Mouse (Mus musculus) heart, embryonic 14.5 days (tissue): ENCODE measurements around the gene Pdf. TPM values are rescaled to one million over a fixed set of nuclear protein-coding genes. Genes with fewer than 3 reads are reported as not detected.
A peak's percentile ranks its signal among the peaks of the same experiment; 100 is the strongest.

Experiments used
- ATAC-seq: fragments of 200-750 bp; cut with Nextera tagmentation; 2 replicates; pipeline ENCODE4 v1.8.0; 2017; ENCODE audit warnings: low read depth, moderate TSS enrichment; ENCODE audit not compliant: insufficient number of reproducible peaks, insufficient read depth, low FRiP score
- H3K27ac ChIP-seq, 2 experiments: fragments of 200-500 bp in 1 of 2; fragments of 300-500 bp in 1 of 2; sonication (generic) in 1 of 2; replicated peaks in 1 of 2; 2 replicates each; pipeline ENCODE4 v1.5.1; 2012 to 2014; ENCODE audit warnings: low read depth in 2 of 2, low read length in 2 of 2, control low read depth in 1 of 2, mild to moderate bottlenecking in 1 of 2, mixed read lengths in 1 of 2; ENCODE audit not compliant: control insufficient read depth in 1 of 2, insufficient read depth in 1 of 2
- H3K27me3 ChIP-seq: fragments of 300-500 bp; sonication (generic); 2 replicates; pipeline ENCODE4 v1.6.1; 2014; ENCODE audit warnings: mild to moderate bottlenecking, low read length, control low read depth; ENCODE audit not compliant: control insufficient read depth, insufficient read depth
- H3K36me3 ChIP-seq: fragments of 300-500 bp; sonication (generic); 2 replicates; pipeline ENCODE4 v1.6.1; 2014; ENCODE audit warnings: mild to moderate bottlenecking, control low read depth, low read length, mixed read lengths; ENCODE audit not compliant: control insufficient read depth, insufficient read depth
- H3K4me1 ChIP-seq, 2 experiments: fragments of 200-500 bp in 1 of 2; fragments of 300-500 bp in 1 of 2; sonication (generic) in 1 of 2; 2 replicates each; pipeline ENCODE4 v1.6.1; 2012 to 2014; ENCODE audit warnings: low read length in 2 of 2, control low read depth in 1 of 2, mixed read lengths in 1 of 2; ENCODE audit not compliant: control insufficient read depth in 2 of 2, insufficient read depth in 2 of 2
- H3K4me2 ChIP-seq: fragments of 300-500 bp; sonication (generic); 2 replicates; pipeline ENCODE4 v1.6.1; 2014; ENCODE audit warnings: mild to moderate bottlenecking, low read length
- H3K4me3 ChIP-seq, 2 experiments: fragments of 200-500 bp in 1 of 2; fragments of 300-500 bp in 1 of 2; sonication (generic) in 1 of 2; 2 replicates each; pipeline ENCODE4 v1.5.1; 2012 to 2014; ENCODE audit warnings: low read length in 2 of 2, mild to moderate bottlenecking in 2 of 2, control low read depth in 1 of 2, low read depth in 1 of 2, moderate library complexity in 1 of 2; ENCODE audit not compliant: control insufficient read depth in 1 of 2, insufficient read depth in 1 of 2
- H3K9ac ChIP-seq: fragments of 300-500 bp; sonication (generic); 2 replicates; pipeline ENCODE4 v1.6.1; 2014; ENCODE audit warnings: mild to moderate bottlenecking, low read length
- H3K9me3 ChIP-seq: fragments of 300-500 bp; sonication (generic); 2 replicates; pipeline ENCODE4 v1.6.1; 2016; ENCODE audit warnings: low read length, control low read depth; ENCODE audit not compliant: control insufficient read depth
- WGBS: fragments of 180-500 bp; shearing (Covaris S2); extraction: QIAGEN DNeasy Blood & Tissue Kit; methylation state at CpG from one replicate; pipeline ENCODE4 v1.1.7; 2014; 5-methylcytosine and 5-hydroxymethylcytosine counted together
- polyA plus RNA-seq: library from polyadenylated mRNA; unstranded; fragments of >200 nt; fragmentation: Nextera tagmentation; extraction: Ambion mirVana; gene quantifications from 2 replicates; pipeline ENCODE4 v1.2.1, GENCODE M21; 2014

The Pdf gene
- polyA plus RNA-seq, 1 experiment from 2014 or later, result 47.4 TPM

DNA sequence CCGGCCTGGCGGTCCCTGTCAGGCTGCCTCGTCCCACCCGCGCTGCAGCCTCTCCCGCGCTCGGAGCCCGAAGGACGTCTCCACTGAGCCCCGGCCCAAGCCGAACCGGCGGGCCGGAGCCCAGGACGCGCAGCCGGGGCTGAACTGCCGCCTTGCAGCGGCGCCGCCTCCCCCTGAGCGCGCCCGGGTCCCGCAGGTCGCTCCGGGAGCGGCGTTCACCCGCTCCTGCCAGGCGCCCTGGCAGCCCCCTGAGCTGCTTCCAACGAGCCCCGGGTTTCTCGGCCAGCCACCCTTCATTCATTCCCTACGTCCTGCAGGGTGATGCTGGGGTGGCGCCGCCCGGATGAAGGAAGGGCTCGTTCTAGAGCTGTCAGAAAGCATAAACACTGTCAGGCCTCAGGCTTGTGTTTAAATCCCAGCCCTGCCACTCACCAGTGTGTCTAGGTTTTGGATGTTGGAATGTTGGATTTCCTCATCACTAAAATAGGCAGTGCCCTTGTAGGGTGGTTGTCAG, 16.8 kb downstream of the Pdf start:
- no peaks in the 10 kb centered on the region for H3K27me3 ChIP-seq
- peak overlapping the region; percentile 96 for H3K9ac ChIP-seq
- peaks cover 4 to 17% of the 10 kb centered on the region in 2 experiments for H3K4me1 ChIP-seq
- peak overlapping the region; percentile 83 for H3K27ac ChIP-seq
- no peak for ATAC-seq
- peaks cover 9% of the 10 kb centered on the region; the same call in 1 of the 2 replicates for H3K36me3 ChIP-seq
- H3K4me2 ChIP-seq, result peak overlapping the region; percentile 88
- H3K9me3 ChIP-seq, result no peaks in the 10 kb centered on the region
- H3K4me3 ChIP-seq, result peak overlapping the region; percentile 93 to 99
- WGBS, result 0% methylated on average over 36 of the region's 40 CpGs

DNA sequence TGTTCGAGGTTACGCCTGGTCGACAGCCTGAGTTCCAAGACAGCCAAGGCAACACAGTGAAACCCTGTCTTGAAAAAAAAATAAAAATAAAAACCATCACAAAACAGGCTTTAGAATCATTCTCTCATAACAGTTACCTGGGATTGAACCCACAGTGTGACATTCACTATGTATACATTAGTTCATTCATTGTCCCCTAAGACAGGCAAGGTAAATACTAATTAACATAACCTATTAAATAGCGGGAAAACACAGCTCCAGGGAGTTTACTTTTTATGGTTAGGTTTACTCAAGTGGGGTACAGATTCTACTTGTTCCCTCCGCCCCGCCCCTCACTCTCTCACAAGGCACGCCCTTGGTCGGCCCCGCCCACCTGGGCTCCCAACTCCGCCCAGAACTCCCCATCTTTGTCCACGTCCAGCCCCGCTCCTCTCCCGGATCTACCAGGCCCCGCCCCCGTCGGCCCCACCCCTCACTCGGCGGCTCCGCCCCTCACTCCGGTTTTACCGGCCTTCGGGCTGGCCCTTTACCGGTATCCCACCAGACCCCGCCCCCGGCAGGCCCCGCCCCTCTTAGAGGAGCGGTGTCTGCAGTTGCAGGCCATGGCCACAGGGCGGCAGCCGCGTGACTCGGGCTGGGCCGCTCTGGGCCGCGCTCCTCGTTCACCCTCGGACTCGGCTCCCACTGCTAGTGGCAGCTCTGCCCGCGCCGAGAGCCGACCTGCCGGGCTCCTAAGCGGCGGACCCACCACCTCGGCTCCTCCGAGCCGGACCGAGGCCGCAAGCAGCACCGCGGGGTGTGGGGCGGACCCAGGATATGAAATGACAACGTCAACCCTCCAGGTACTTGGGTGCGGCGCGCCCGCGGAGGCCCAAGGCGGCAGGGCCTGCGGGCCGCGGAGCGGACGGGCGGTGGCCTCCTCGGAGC, 17.5 kb downstream of the Pdf start, which contains the start of gene Vps4a:
TSS of gene Vps4a (plus strand) at position 573 of the 927 bp plus-strand sequence.
- Histone ChIP-seq H3K4me1 (peaks cover 4 to 17% of the 10 kb centered on the region in 2 experiments), H3K36me3 (0 out of 2 replicates have a peak, but pooled peaks cover 7% of the 10 kb centered on the region), H3K27me3 (no peaks in the 10 kb centered on the region), H3K4me3 (peak within 1 kb of the TSS; percentile 93 to 99), H3K9ac (peak within 1 kb of the TSS; percentile 96), H3K27ac (peak within 1 kb of the TSS; percentile 83), H3K9me3 (no peaks in the 10 kb centered on the region), H3K4me2 (peak within 1 kb of the TSS; percentile 88)
- ATAC-seq, result peak; percentile 93
- 4% methylated on average over 64 of the region's 66 CpGs for WGBS

DNA sequence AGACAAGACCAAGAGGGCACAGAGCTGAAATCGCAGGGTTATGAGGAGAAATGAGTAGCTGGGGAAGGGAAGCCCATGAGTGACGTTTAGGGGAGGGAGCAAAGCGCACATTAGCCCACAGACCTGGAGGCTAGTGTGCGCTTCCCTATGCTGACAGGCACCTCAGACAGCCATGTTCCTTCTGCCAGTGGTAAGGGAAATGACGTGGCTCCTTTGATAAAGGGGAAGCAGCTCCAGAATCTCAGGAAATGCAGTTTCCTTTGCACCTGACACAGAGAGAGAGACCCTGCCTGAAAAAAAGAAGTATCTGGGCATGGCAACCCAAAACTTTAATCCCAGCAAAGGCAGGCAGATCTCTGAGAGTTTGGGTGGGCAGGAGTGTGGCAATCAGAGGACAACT, 18.4 kb downstream of the Pdf start:
- Histone ChIP-seq H3K4me1 (peaks cover 4 to 17% of the 10 kb centered on the region in 2 experiments), H3K36me3 (0 out of 2 replicates have a peak, but pooled peaks cover 4% of the 10 kb centered on the region), H3K27me3 (no peaks in the 10 kb centered on the region), H3K4me3 (no peak overlapping the region), H3K27ac (no peak overlapping the region), H3K9me3 (no peaks in the 10 kb centered on the region), H3K4me2 (no peak overlapping the region), H3K9ac (no peak overlapping the region)
- no peak for ATAC-seq
- WGBS, result 66% methylated on average over 5 of the region's 5 CpGs

DNA sequence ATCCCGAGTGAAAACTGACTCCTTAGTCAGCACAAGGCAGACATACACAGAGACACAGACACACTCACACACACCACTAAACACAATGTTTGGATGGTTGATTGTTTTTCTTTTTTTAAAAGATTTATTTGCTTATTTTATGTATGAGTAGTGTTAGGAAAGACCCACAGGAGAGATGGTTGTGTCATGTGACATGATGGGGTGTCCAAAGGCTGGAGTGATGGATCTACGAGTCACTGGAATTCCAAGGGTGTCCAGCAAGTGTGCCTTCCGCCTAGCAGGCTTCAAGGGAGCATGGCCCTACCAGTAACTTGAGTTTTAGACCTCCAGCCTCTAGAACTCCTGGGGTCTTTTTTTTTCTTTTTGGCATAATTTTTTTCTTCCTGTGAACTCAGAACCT, 19.1 kb downstream of the Pdf start:
- no peak overlapping the region for H3K9ac ChIP-seq
- no peak for ATAC-seq
- 72% methylated on average over 3 of the region's 3 CpGs for WGBS

DNA sequence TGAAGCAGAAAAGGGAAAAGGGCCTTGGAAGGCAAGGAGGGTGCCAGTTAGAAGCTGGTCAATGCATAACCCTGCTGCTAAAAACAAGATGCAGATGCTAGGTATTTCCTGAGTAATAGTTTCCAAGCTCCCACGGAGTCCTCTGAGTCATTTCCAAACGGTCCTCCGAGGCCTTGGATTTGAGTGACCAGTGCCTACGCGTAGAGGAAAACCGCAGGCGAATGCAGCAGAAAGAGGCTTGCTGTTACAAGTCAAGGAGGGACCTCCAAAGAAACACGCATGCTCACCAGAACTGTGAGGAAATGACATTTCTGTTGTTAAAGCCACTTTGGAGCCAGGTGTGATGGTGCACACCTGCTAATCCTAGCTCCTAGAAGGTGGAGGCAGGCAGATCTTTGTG, 24.9 kb downstream of the Pdf start:
- Histone ChIP-seq H3K9ac (no peak overlapping the region), H3K4me3 (no peak overlapping the region), H3K27ac (no peak overlapping the region), H3K4me1 (no peaks in the 10 kb centered on the region), H3K27me3 (no peaks in the 10 kb centered on the region), H3K4me2 (no peak overlapping the region), H3K36me3 (no peaks in the 10 kb centered on the region), H3K9me3 (no peaks in the 10 kb centered on the region)
- ATAC-seq, result no peak
- 85% methylated on average over 8 of the region's 8 CpGs for WGBS

More for the DNA sequence above, 19.1 kb downstream of the Pdf start:
- H3K9me3 ChIP-seq, result no peaks in the 10 kb centered on the region
- no peak overlapping the region for H3K4me3 ChIP-seq
- no peaks in the 10 kb centered on the region for H3K27me3 ChIP-seq
- H3K4me1 ChIP-seq, result peaks cover 4 to 17% of the 10 kb centered on the region in 2 experiments
- H3K4me2 ChIP-seq, result no peak overlapping the region
- 0 out of 2 replicates have a peak, but pooled peaks cover 4% of the 10 kb centered on the region for H3K36me3 ChIP-seq
- no peak overlapping the region for H3K27ac ChIP-seq

DNA sequence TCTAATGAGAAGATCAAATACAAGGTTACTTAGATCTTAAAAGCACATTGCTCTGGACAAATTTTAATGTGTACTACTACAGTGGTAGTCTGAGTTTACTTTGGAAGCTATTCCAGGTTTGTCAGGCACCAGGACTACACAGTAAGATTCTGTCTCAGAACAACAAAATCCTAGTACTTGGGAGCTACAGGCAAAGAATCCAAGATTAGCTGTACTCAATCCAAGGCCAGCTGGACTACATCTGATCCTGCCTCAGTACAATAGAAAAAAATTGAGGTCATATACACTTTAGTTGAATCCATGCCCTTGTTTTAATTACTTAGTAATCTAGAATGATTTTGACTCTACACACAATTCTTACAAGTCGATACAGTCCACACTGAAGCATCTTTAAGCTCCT, 33.5 kb downstream of the Pdf start:
- no peak overlapping the region for H3K9ac ChIP-seq
- no peaks in the 10 kb centered on the region for H3K27me3 ChIP-seq
- H3K9me3 ChIP-seq, result no peaks in the 10 kb centered on the region
- 76% methylated on average over 1 of the region's 1 CpGs for WGBS
- no peak overlapping the region for H3K27ac ChIP-seq
- H3K36me3 ChIP-seq, result peaks cover 36% of the 10 kb centered on the region
- H3K4me1 ChIP-seq, result no peaks in the 10 kb centered on the region
- no peak overlapping the region for H3K4me3 ChIP-seq
- no peak overlapping the region for H3K4me2 ChIP-seq
- no peak for ATAC-seq

DNA sequence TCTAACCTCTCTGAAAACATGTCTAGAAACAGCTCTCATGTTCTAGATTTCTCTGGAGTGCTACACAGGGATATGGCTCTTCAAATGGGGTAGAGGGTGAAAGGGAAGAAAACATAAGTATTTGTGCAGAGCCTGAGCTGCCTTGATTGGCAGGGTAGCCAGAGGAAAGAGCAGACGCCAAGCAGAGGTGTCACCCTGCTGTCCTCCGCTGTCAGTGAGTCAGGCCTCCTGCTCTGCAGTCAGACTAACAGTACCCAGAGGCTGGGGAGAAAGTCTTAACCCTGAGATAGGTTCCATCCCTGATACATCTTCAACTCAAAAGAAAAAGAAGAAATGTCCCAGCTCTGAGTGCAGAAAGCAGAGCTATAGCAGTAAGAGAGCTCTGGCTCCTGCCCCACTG, 35.7 kb downstream of the Pdf start:
- ATAC-seq, result no peak
- no peak overlapping the region for H3K4me3 ChIP-seq
- no peak overlapping the region for H3K4me2 ChIP-seq
- H3K9me3 ChIP-seq, result no peaks in the 10 kb centered on the region
- peaks cover 56% of the 10 kb centered on the region for H3K36me3 ChIP-seq
- 73% methylated on average over 2 of the region's 2 CpGs for WGBS
- H3K4me1 ChIP-seq, result no peaks in the 10 kb centered on the region
- H3K9ac ChIP-seq, result no peak overlapping the region
- H3K27ac ChIP-seq, result no peak overlapping the region
- H3K27me3 ChIP-seq, result no peaks in the 10 kb centered on the region
